In the genomic region with DNA sequence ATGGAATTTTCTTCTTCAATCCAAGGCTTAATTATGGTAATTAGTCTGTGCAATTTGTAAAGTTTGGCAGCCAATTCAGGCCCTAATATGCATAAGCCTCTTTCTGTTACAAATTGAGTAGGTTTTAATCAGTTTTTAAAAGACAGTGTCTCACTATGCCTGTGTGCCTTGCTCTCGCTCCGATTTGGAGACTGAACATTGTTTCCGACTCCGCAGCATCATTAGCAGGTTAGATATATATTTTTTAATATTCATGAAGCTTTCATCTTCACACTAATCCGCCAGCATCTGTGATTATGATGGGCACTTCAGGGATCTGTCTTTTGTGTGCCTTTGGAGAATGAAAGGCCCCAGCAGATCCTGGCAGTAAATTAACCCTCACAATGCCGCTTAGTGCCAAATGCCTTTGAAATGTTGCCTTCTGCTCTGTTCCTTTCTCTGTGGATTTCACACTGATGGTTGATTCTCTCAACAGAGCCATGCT, we compare ENCODE assay signal across 9 mouse cellular contexts.
DNase-seq lines count a peak whose midpoint lies in the region; ATAC-seq lines count a peak whose summit lies in the region.
"Had no signal": no experiment of that assay in that cellular context is flagged by ENCODE, and none has a peak within 500 bp of the region (broad histone marks: within the 10 kb centered on the region; RNA-seq: fewer than 3 reads in every experiment).

No protein-coding gene starts in this region.

- H3K9ac ChIP-seq in forebrain, embryonic 13.5 days = no peak overlapping the region
- H3K9ac ChIP-seq: lung, embryonic 15.5 days had no signal

- ATAC-seq in forebrain, embryonic 13.5 days = peak; percentile 98

- H3K4me2 ChIP-seq in forebrain, embryonic 13.5 days = peak overlapping the region; percentile 39
- H3K4me2 ChIP-seq: lung, embryonic 15.5 days had no signal

- peak overlapping the region; percentile 77 for H3K27ac ChIP-seq in forebrain, embryonic 13.5 days
- H3K27ac ChIP-seq: lung, embryonic 15.5 days had no signal

- intact Hi-C loops in heart, postnatal 10 days (cut with DNase I) = no loop called here

- H3K9me3 ChIP-seq in forebrain, embryonic 13.5 days (replicated peaks) = no peaks in the 10 kb centered on the region
- H3K9me3 ChIP-seq: lung, embryonic 15.5 days had no signal

- H3K36me3 ChIP-seq in forebrain, embryonic 13.5 days (ENCODE audit: poor library complexity, severe bottlenecking) = no peaks in the 10 kb centered on the region
- H3K36me3 ChIP-seq: lung, embryonic 15.5 days had no signal

- peak; percentile 11 to 49 for DNase-seq in layer of hippocampus, adult 18-20 months (ENCODE audit: low spot score in 2 of 2)
- DNase-seq in layer of hippocampus, postnatal 25 days (ENCODE audit: extremely low spot score in 1 of 2, low spot score in 1 of 2) = no peak
- DNase-seq in layer of hippocampus, postnatal 14 days (ENCODE audit: low spot score in 2 of 2) = peak; percentile 57 to 74
- DNase-seq in retina, embryonic 14.5 days (ENCODE audit: low spot score) = peak; percentile 73
- DNase-seq in cerebellum, adult 8-10 months = no peak
- DNase-seq in heart, postnatal 10 days = no peak
- no peak for DNase-seq in lung, postnatal 36 days

- WGBS in forebrain, embryonic 13.5 days = 2% methylated on average over 6 of the region's 6 CpGs

- peaks cover 7% of the 10 kb centered on the region for H3K4me1 ChIP-seq in forebrain, embryonic 13.5 days
- H3K4me1 ChIP-seq: lung, embryonic 15.5 days had no signal

- H3K4me3 ChIP-seq in forebrain, embryonic 13.5 days = no peak overlapping the region
- H3K4me3 ChIP-seq: lung, embryonic 15.5 days had no signal

- peaks cover 41% of the 10 kb centered on the region for H3K27me3 ChIP-seq in forebrain, embryonic 13.5 days
- H3K27me3 ChIP-seq: lung, embryonic 15.5 days had no signal

Comparison
In these comparisons a context has a peak if more than half of its experiments do, and no peak if none do; other contexts are left out.
1. DNase-seq: peak in layer of hippocampus, adult 18-20 months (2 of 2), layer of hippocampus, postnatal 14 days (2 of 2) and retina, embryonic 14.5 days (single experiment); none in layer of hippocampus, postnatal 25 days (0 of 2), cerebellum, adult 8-10 months (single experiment), heart, postnatal 10 days (0 of 2) and lung, postnatal 36 days (single experiment).